Mouse (Mus musculus) embryonic facial prominence, embryonic 15.5 days (tissue): Measurements from ENCODE around the gene Rcor3. TPM values are rescaled to one million over a fixed set of nuclear protein-coding genes. Genes with fewer than 3 reads are reported as not detected.

Experiments
- ATAC-seq: fragments of 200-750 bp; cut with Nextera tagmentation; 2 replicates; pipeline ENCODE4 v1.8.0; 2017; ENCODE audit warnings: low read depth, moderate TSS enrichment; ENCODE audit not compliant: insufficient number of reproducible peaks, low FRiP score, low TSS enrichment
- H3K27ac ChIP-seq: fragments of 300-500 bp; sonication (generic); replicated peaks from 2 replicates; pipeline ENCODE4 v1.5.1; 2015; ENCODE audit warnings: mild to moderate bottlenecking, inconsistent platforms
- H3K27me3 ChIP-seq: fragments of 300-500 bp; sonication (generic); 2 replicates; pipeline ENCODE4 v1.6.1; 2015; ENCODE audit warnings: inconsistent platforms
- H3K36me3 ChIP-seq: fragments of 300-500 bp; sonication (generic); 2 replicates; pipeline ENCODE4 v1.6.1; 2015; ENCODE audit warnings: mild to moderate bottlenecking, inconsistent platforms
- H3K4me1 ChIP-seq: fragments of 300-500 bp; sonication (generic); 2 replicates; pipeline ENCODE4 v1.6.1; 2015; ENCODE audit warnings: inconsistent platforms
- H3K4me2 ChIP-seq: fragments of 300-500 bp; sonication (generic); replicated peaks from 2 replicates; pipeline ENCODE4 v1.6.1; 2015; ENCODE audit warnings: mild to moderate bottlenecking, inconsistent platforms
- H3K4me3 ChIP-seq: fragments of 300-500 bp; sonication (generic); replicated peaks from 2 replicates; pipeline ENCODE4 v1.5.1; 2015; ENCODE audit warnings: mild to moderate bottlenecking, inconsistent platforms
- H3K9ac ChIP-seq: fragments of 300-500 bp; sonication (generic); 2 replicates; pipeline ENCODE4 v1.6.1; 2015; ENCODE audit warnings: inconsistent platforms
- H3K9me3 ChIP-seq: fragments of 300-500 bp; sonication (generic); replicated peaks from 2 replicates; pipeline ENCODE4 v1.6.1; 2016; ENCODE audit warnings: inconsistent platforms
- WGBS: fragments of 180-500 bp; shearing (Covaris S2); methylation state at CpG from one replicate; pipeline ENCODE4 v1.1.7; 2015; 5-methylcytosine and 5-hydroxymethylcytosine counted together
- polyA plus RNA-seq: library from polyadenylated mRNA; unstranded; fragments of >200 nt; fragmentation: Nextera tagmentation; extraction: Ambion mirVana; gene quantifications from 2 replicates; pipeline ENCODE4 v1.2.1, GENCODE M21; 2015

Rcor3 gene
- polyA plus RNA-seq, 1 experiment from 2014 or later, result 32.5 TPM

DNA sequence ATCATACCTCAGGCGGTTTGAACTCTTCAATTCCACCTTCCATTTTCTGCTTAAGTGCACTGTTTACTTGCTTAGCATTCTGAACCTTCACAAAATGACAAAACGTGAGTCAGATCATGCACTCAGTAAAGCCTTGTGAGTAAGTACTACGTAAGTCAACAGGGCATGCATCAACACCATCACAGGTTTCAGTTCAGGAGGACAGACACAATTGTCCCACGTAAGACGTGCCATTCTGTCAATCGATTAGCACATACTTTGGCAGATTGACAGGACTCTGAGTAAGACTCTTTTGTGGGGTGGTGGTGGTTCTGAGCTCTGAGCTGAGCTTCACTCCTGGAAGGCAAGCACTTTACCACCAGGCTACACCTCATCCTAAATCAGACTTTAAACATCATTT is 21.6 kb downstream of the Rcor3 start:
- 91% methylated on average over 6 of the region's 6 CpGs for WGBS
- no peak for ATAC-seq
- H3K27me3 ChIP-seq, result no peaks in the 10 kb centered on the region

DNA sequence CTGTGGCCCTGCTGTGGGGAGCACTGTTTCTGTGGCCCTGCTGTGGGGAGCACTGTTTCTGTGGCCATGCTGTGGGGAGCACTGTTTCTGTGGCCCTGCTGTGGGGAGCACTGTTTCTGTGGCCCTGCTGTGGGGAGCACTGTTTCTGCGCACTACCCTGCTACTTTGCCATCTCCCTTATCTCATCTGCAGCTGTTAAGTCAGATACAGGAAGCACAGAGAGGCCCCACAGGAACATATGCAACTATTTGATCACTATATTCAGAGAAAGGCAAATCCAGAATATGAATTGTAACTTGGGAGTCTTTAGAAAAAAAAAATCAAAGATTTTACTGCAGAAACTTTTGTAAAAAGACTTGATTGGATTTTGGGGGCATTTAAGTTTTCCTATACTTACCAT is 22.5 kb downstream of the Rcor3 start:
- Histone ChIP-seq H3K9me3 (no peaks in the 10 kb centered on the region), H3K36me3 (peaks cover 72% of the 10 kb centered on the region), H3K4me2 (no peak overlapping the region), H3K4me3 (no peak overlapping the region), H3K9ac (no peak overlapping the region), H3K27ac (no peak overlapping the region), H3K4me1 (no peaks in the 10 kb centered on the region), H3K27me3 (no peaks in the 10 kb centered on the region)
- WGBS, result 88% methylated on average over 1 of the region's 1 CpGs
- ATAC-seq, result no peak

More for the DNA sequence above, 21.6 kb downstream of the Rcor3 start:
- no peaks in the 10 kb centered on the region for H3K9me3 ChIP-seq
- no peak overlapping the region for H3K9ac ChIP-seq
- no peak overlapping the region for H3K4me2 ChIP-seq
- H3K27ac ChIP-seq, result no peak overlapping the region
- H3K4me1 ChIP-seq, result no peaks in the 10 kb centered on the region
- H3K36me3 ChIP-seq, result peaks cover 74% of the 10 kb centered on the region
- H3K4me3 ChIP-seq, result no peak overlapping the region

DNA sequence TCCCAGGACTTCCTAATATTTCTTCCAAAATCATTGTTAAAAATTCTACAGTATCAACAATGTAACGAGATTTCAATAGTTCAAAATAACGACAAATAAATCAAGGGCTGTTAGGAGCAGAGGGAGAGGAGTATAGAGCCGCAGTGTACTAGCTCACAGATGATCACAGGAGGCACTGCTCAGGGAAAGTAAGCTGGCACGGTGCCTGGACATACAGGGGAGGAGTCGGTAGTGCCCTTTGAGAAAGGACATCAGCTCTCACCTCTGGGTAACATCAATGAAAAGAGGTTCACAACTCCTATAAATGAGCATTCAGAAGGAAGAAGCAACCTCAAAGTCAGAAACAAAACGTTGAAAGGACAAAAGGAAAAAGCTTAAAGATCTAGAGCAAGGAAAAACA is 28.7 kb downstream of the Rcor3 start:
- ATAC-seq, result no peak

DNA sequence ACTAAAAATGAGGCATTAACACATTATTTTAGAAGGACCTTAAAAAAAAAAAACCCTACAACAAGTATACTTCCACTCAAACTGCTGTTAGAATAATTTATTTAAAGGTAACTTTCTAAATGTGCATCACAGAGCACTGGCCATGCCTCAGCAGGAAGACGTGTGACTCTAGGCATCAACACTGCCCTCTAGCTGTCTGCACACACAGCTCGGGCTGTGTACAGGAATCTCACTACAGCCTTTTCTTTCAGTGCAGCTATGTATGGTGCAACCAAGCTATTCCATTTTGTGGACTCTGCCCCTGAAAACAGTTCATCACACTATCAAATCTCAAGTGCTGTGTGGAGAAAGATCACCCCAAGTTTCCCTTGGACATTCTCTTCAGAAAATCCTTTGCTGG is 30.5 kb downstream of the Rcor3 start:
- no peaks in the 10 kb centered on the region for H3K27me3 ChIP-seq
- peaks cover 43% of the 10 kb centered on the region for H3K36me3 ChIP-seq
- no peak overlapping the region for H3K4me3 ChIP-seq
- H3K9me3 ChIP-seq, result no peaks in the 10 kb centered on the region
- H3K9ac ChIP-seq, result no peak overlapping the region
- 12% methylated on average over 2 of the region's 2 CpGs for WGBS
- H3K4me2 ChIP-seq, result no peak overlapping the region
- no peak overlapping the region for H3K27ac ChIP-seq
- H3K4me1 ChIP-seq, result no peaks in the 10 kb centered on the region
- ATAC-seq, result no peak

More for the DNA sequence above, 28.7 kb downstream of the Rcor3 start:
- Histone ChIP-seq H3K4me1 (no peaks in the 10 kb centered on the region), H3K4me2 (no peak overlapping the region), H3K27ac (no peak overlapping the region), H3K9ac (no peak overlapping the region), H3K9me3 (no peaks in the 10 kb centered on the region), H3K4me3 (no peak overlapping the region), H3K27me3 (no peaks in the 10 kb centered on the region), H3K36me3 (peaks cover 53% of the 10 kb centered on the region)
- WGBS, result 76% methylated on average over 6 of the region's 6 CpGs

DNA sequence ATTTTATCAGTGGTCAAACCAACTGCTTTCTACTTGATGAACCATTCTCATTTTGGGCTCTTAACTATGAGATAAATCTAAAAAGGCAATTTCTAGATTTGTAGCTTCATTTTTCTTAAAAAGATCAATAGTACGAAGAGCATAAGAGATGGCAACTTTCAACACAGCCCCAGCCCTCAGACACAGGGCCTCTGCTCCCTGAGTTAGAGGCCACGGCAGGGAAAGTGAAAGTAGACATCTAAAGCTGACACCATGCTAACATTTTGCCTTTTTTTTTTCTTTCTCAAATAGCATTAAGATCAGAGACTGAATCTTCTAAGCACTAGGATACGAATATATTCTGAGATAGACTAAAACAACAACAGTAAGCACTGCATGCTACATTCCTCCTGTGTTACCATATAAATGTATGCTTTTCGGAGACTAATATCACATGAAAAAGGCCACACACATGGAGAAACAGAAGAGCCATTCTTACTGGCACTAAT is 31.9 kb downstream of the Rcor3 start:
- no peaks in the 10 kb centered on the region for H3K9me3 ChIP-seq
- H3K27ac ChIP-seq, result no peak overlapping the region
- peaks cover 44% of the 10 kb centered on the region for H3K36me3 ChIP-seq
- H3K4me1 ChIP-seq, result no peaks in the 10 kb centered on the region
- H3K27me3 ChIP-seq, result no peaks in the 10 kb centered on the region
- no peak for ATAC-seq
- H3K4me2 ChIP-seq, result no peak overlapping the region
- H3K9ac ChIP-seq, result no peak overlapping the region
- no peak overlapping the region for H3K4me3 ChIP-seq
- WGBS, result 86% methylated on average over 4 of the region's 4 CpGs

DNA sequence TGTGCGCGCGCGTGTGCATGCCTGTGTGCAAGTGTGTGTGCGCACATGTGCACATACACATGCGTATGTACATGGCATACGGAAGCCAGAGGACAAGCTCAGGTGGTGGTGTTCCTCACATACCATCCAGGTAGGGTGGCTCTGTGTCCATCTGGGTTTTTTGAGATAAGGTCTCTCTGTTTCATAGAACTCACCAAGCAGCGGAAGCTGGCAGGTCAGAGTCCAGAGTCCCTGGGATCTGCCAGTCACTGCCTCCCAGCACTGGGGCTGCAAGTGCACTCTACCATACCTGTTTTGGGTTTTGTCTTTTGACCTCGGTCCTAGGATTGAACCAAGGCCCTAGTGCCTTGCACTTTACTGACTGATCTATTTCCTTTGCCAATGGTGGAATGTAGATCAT is 33.8 kb downstream of the Rcor3 start:
- Histone ChIP-seq H3K9me3 (no peaks in the 10 kb centered on the region), H3K4me3 (no peak overlapping the region), H3K9ac (no peak overlapping the region), H3K27ac (no peak overlapping the region), H3K4me1 (no peaks in the 10 kb centered on the region), H3K36me3 (peaks cover 35% of the 10 kb centered on the region), H3K27me3 (no peaks in the 10 kb centered on the region), H3K4me2 (no peak overlapping the region)
- ATAC-seq, result no peak
- WGBS, result 97% methylated on average over 9 of the region's 9 CpGs

DNA sequence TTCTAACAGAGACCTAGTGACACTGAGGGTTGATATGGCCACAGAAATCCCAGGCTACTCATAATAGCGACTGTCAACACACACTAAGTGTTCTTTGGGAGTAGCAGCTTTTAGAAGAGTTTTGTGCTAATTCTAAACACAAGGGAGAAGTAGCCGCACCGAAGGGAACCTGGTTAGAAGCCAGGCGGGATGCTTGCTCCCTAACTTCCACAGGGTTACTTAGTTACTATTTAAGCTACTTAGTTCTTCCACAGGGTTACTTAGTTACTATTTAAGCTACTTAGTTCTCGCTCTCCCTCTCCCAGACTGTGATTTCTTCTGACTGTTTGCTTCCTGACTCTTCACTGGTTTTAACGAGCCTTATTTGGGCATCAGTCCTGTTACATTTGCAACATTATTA is 34.7 kb downstream of the Rcor3 start:
- peaks cover 33% of the 10 kb centered on the region for H3K36me3 ChIP-seq
- no peaks in the 10 kb centered on the region for H3K4me1 ChIP-seq
- no peaks in the 10 kb centered on the region for H3K9me3 ChIP-seq
- ATAC-seq, result no peak
- H3K4me2 ChIP-seq, result no peak overlapping the region
- no peaks in the 10 kb centered on the region for H3K27me3 ChIP-seq
- H3K27ac ChIP-seq, result no peak overlapping the region
- H3K9ac ChIP-seq, result no peak overlapping the region
- no peak overlapping the region for H3K4me3 ChIP-seq
- 89% methylated on average over 6 of the region's 6 CpGs for WGBS

DNA sequence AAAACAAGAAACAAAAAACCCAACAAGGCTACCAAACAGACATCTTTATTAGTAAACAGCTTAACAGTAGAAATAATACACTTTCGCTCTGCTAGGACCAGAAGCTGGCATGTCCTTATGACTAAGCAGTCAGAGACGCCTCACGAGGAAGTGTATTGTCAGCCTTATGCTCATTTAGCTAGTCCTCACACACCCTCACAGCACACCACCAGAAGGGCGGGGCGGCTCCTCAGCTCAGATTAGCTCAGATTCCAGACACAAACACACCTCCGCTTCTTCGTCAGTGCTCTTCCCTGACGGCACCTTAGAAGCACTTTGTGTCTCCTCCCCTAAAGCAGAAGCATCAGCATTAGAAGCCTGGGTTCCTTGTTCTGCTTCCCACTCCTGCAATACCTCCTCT is 36.5 kb downstream of the Rcor3 start:
- WGBS, result 77% methylated on average over 8 of the region's 8 CpGs
- no peaks in the 10 kb centered on the region for H3K27me3 ChIP-seq
- no peak overlapping the region for H3K9ac ChIP-seq
- no peak overlapping the region for H3K4me2 ChIP-seq
- ATAC-seq, result no peak
- no peaks in the 10 kb centered on the region for H3K4me1 ChIP-seq
- H3K36me3 ChIP-seq, result peaks cover 30% of the 10 kb centered on the region
- H3K9me3 ChIP-seq, result no peaks in the 10 kb centered on the region
- no peak overlapping the region for H3K4me3 ChIP-seq
- no peak overlapping the region for H3K27ac ChIP-seq

DNA sequence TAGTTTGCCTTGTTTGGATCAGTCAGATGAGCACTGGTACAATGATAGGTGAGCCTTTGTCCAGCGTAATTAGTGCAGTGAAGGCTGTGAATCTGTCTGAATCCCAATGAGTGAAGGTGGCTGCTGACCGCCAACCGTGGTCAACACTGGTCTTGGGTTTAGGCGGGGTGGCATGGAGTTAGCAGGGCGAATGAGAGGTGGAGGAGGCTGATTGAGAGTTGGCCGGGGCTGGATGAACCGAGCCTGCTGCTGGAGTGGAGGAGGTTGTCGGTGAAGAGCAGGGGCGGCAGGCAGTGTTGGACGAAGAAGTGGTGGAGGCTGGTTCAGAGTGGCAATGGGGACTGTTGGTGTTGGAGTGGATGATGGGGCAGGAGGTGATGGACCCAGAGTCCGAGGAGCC is 37.1 kb downstream of the Rcor3 start:
- ATAC-seq, result no peak
- no peaks in the 10 kb centered on the region for H3K27me3 ChIP-seq
- no peaks in the 10 kb centered on the region for H3K9me3 ChIP-seq
- no peak overlapping the region for H3K27ac ChIP-seq
- 93% methylated on average over 11 of the region's 11 CpGs for WGBS
- peaks cover 30% of the 10 kb centered on the region for H3K36me3 ChIP-seq
- H3K4me1 ChIP-seq, result no peaks in the 10 kb centered on the region
- H3K4me3 ChIP-seq, result no peak overlapping the region
- H3K9ac ChIP-seq, result no peak overlapping the region
- H3K4me2 ChIP-seq, result no peak overlapping the region

DNA sequence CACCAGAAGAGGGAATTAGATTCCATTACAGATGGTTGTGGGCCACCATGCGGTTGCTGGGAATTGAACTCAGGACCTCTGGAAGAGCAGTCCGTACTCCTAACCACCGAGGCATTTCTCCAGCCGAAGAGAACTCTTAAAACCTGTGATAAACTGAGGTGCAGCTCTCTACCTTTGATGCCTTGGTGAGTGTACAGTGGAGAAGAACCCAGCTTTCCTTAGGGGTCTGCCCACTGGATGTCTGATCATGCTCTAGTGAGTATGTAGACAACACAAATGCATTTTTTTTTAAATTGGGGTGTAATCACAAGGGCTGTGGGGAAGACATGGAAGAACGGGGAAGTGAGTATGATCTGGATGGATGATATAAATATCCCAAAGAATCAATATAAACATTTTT is 42.2 kb downstream of the Rcor3 start:
- Histone ChIP-seq H3K4me1 (peaks cover 14% of the 10 kb centered on the region), H3K27me3 (no peaks in the 10 kb centered on the region), H3K9ac (no peak overlapping the region), H3K36me3 (peaks cover 7% of the 10 kb centered on the region; the same call in 1 of the 2 replicates), H3K27ac (no peak overlapping the region), H3K4me2 (no peak overlapping the region), H3K4me3 (no peak overlapping the region), H3K9me3 (no peaks in the 10 kb centered on the region)
- no peak for ATAC-seq
- 93% methylated on average over 5 of the region's 5 CpGs for WGBS

DNA sequence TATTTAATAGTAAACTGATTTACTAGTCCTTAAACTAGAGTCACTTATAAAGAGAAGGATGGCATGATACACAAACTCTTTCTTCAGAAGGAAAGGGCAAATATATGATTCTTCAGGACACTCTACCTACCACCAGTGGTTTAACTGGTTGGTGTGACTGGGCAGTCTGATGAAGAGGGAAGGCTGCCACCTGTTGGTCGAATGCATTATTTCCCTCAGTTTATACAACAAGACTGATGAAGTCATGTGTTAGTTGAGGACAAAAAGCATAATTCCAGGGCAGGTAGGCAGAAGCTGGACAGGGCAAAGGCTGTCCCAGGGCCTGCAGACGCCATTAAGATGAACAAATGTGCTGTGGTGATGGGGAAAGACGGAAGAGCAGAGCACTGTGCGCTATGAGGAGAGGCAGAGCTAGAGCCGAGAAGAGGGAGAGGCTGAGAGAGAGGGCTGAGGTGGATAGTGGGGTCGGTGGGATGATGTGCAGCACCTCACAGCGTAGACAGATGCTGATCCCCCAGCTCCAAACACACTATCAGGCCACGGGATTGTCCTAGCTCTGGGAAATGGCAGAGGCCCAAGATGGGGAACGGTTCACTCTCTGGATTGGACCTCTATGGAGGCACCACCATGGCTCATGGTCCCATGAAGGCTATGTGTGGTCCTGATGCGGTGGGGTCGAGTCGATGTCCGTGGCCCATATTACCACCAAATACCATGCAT is 43.3 kb downstream of the Rcor3 start:
- H3K9ac ChIP-seq, result no peak overlapping the region
- no peak for ATAC-seq
- H3K27ac ChIP-seq, result no peak overlapping the region
- no peaks in the 10 kb centered on the region for H3K9me3 ChIP-seq
- H3K27me3 ChIP-seq, result no peaks in the 10 kb centered on the region
- H3K36me3 ChIP-seq, result peaks cover 4% of the 10 kb centered on the region; the same call in 1 of the 2 replicates
- no peak overlapping the region for H3K4me3 ChIP-seq
- WGBS, result 62% methylated on average over 13 of the region's 13 CpGs
- no peak overlapping the region for H3K4me2 ChIP-seq
- peaks cover 24% of the 10 kb centered on the region for H3K4me1 ChIP-seq
